Mouse (Mus musculus) embryonic facial prominence, embryonic 11.5 days (tissue): Measurements from ENCODE around the gene Nelfb. TPM values are rescaled to one million over a fixed set of nuclear protein-coding genes. Genes with fewer than 3 reads are reported as not detected.
A peak's percentile ranks its signal among the peaks of the same experiment; 100 is the strongest.

Experiments used
- ATAC-seq: fragments of 200-750 bp; cut with Nextera tagmentation; replicated peaks from 2 replicates; pipeline ENCODE4 v1.8.0; 2017; ENCODE audit warnings: low read depth; ENCODE audit not compliant: insufficient number of reproducible peaks, low FRiP score, low TSS enrichment
- DNase-seq: peaks from one replicate; pipeline ENCODE4 v3.0.0-alpha.2; 2015; ENCODE audit warnings: low spot score
- H3K27ac ChIP-seq: fragments of 300-500 bp; sonication (generic); replicated peaks from 2 replicates; pipeline ENCODE4 v1.5.1; 2014; ENCODE audit warnings: mild to moderate bottlenecking, low read depth, low read length, control low read depth
- H3K27me3 ChIP-seq: fragments of 300-500 bp; sonication (generic); 2 replicates; pipeline ENCODE4 v1.6.1; 2014; ENCODE audit warnings: mild to moderate bottlenecking, low read length, moderate library complexity, mixed read lengths; ENCODE audit not compliant: control insufficient read depth, insufficient read depth
- H3K36me3 ChIP-seq: fragments of 300-500 bp; sonication (generic); replicated peaks from 2 replicates; pipeline ENCODE4 v1.6.1; 2014; ENCODE audit warnings: low read depth, mild to moderate bottlenecking, low read length, moderate library complexity, mixed read lengths; ENCODE audit not compliant: control insufficient read depth, insufficient read depth
- H3K4me1 ChIP-seq: fragments of 300-500 bp; sonication (generic); 2 replicates; pipeline ENCODE4 v1.6.1; 2014; ENCODE audit warnings: low read length, mixed read lengths; ENCODE audit not compliant: control insufficient read depth, insufficient read depth
- H3K4me2 ChIP-seq: fragments of 300-500 bp; sonication (generic); 2 replicates; pipeline ENCODE4 v1.6.1; 2014; ENCODE audit warnings: low read depth, mild to moderate bottlenecking, control low read depth, low read length, moderate library complexity
- H3K4me3 ChIP-seq: fragments of 300-500 bp; sonication (generic); 2 replicates; pipeline ENCODE4 v1.5.1; 2014; ENCODE audit warnings: low read depth, low read length, control low read depth
- H3K9ac ChIP-seq: fragments of 300-500 bp; sonication (generic); replicated peaks from 2 replicates; pipeline ENCODE4 v1.6.1; 2014; ENCODE audit warnings: mild to moderate bottlenecking, control low read depth, low read length
- H3K9me3 ChIP-seq: fragments of 300-500 bp; sonication (generic); replicated peaks from 2 replicates; pipeline ENCODE4 v1.6.1; 2016; ENCODE audit warnings: mild to moderate bottlenecking, low read length, inconsistent platforms, mixed read lengths; ENCODE audit not compliant: control insufficient read depth
- WGBS: fragments of 180-500 bp; shearing (Covaris S2); extraction: QIAGEN DNeasy Blood & Tissue Kit; methylation state at CpG from one replicate; pipeline ENCODE4 v1.1.7; 2014; 5-methylcytosine and 5-hydroxymethylcytosine counted together
- polyA plus RNA-seq: library from polyadenylated mRNA; unstranded; fragments of >200 nt; fragmentation: Nextera tagmentation; extraction: Ambion mirVana; gene quantifications from 2 replicates; pipeline ENCODE4 v1.2.1, GENCODE M21; 2014

Nelfb gene
- polyA plus RNA-seq, 1 experiment from 2014 or later, result 90.5 TPM

GRCm38 (mm10) chr2:25194006-25194405 is 17.3 kb downstream of the Nelfb start:
- H3K4me3 ChIP-seq, result no peak overlapping the region
- H3K27ac ChIP-seq, result no peak overlapping the region
- no peak overlapping the region for H3K4me2 ChIP-seq
- no peaks in the 10 kb centered on the region; the same call in none of the 2 replicates for H3K4me1 ChIP-seq
- no peak overlapping the region for H3K9ac ChIP-seq
- no peak for DNase-seq
- 77% methylated on average over 5 of the region's 5 CpGs for WGBS
- H3K27me3 ChIP-seq, result peaks cover 18% of the 10 kb centered on the region
- ATAC-seq, result no peak
- no peaks in the 10 kb centered on the region for H3K36me3 ChIP-seq
- H3K9me3 ChIP-seq, result no peaks in the 10 kb centered on the region

- no peak overlapping the region for H3K27ac ChIP-seq
- DNase-seq, result peak; percentile 89
- H3K36me3 ChIP-seq, result no peaks in the 10 kb centered on the region
- H3K9ac ChIP-seq, result no peak overlapping the region
- WGBS, result 0% methylated on average over 6 of the region's 6 CpGs
- no peak overlapping the region for H3K4me2 ChIP-seq
- no peaks in the 10 kb centered on the region; the same call in none of the 2 replicates for H3K4me1 ChIP-seq
- peak; percentile 87 for ATAC-seq
- H3K9me3 ChIP-seq, result no peaks in the 10 kb centered on the region
- H3K27me3 ChIP-seq, result peaks cover 18% of the 10 kb centered on the region
- no peak overlapping the region for H3K4me3 ChIP-seq
Measured at GRCm38 (mm10) chr2:25193330-25193770, 17.9 kb downstream of the Nelfb start.

GRCm38 (mm10) chr2:25187841-25188240 is 23.4 kb downstream of the Nelfb start:
- Histone ChIP-seq H3K4me3 (no peak overlapping the region), H3K27me3 (peaks cover 17% of the 10 kb centered on the region), H3K4me2 (no peak overlapping the region), H3K36me3 (no peaks in the 10 kb centered on the region; the same call in 1 of the 2 replicates), H3K9me3 (no peaks in the 10 kb centered on the region), H3K27ac (no peak overlapping the region), H3K4me1 (peaks cover 5% of the 10 kb centered on the region; the same call in 1 of the 2 replicates), H3K9ac (no peak overlapping the region)
- ATAC-seq (no peak), DNase-seq (no peak)
- 82% methylated on average over 6 of the region's 6 CpGs for WGBS

- Histone ChIP-seq H3K9ac (no peak overlapping the region; the same call in 1 of the 2 replicates), H3K36me3 (no peaks in the 10 kb centered on the region; the same call in 1 of the 2 replicates), H3K27me3 (peaks cover 27% of the 10 kb centered on the region), H3K9me3 (no peaks in the 10 kb centered on the region), H3K4me1 (peaks cover 5% of the 10 kb centered on the region; the same call in 1 of the 2 replicates), H3K4me3 (peak overlapping the region; percentile 43; the same call in 1 of the 2 replicates), H3K4me2 (peak overlapping the region; percentile 89), H3K27ac (peak overlapping the region; percentile 85; the same call in 1 of the 2 replicates)
- 28% methylated on average over 5 of the region's 5 CpGs for whole genome bisulfite sequencing
- ATAC-seq (no peak), DNase-seq (no peak)
Measured at GRCm38 (mm10) chr2:25186575-25186930, 24.7 kb downstream of the Nelfb start.

GRCm38 (mm10) chr2:25185625-25186574 is 25.4 kb downstream of the Nelfb start:
- peaks cover 33% of the 10 kb centered on the region for H3K27me3 ChIP-seq
- peak; percentile 80 for DNase-seq
- H3K27ac ChIP-seq, result peak overlapping the region; percentile 85
- peaks cover 5% of the 10 kb centered on the region; the same call in 1 of the 2 replicates for H3K4me1 ChIP-seq
- no peaks in the 10 kb centered on the region for H3K9me3 ChIP-seq
- WGBS, result under 1% methylated on average over 64 of the region's 64 CpGs
- H3K9ac ChIP-seq, result peak overlapping the region; percentile 77
- H3K4me3 ChIP-seq, result peak overlapping the region; percentile 43
- H3K4me2 ChIP-seq, result peak overlapping the region; percentile 89
- H3K36me3 ChIP-seq, result no peaks in the 10 kb centered on the region; the same call in 1 of the 2 replicates
- ATAC-seq, result peak; percentile 71

GRCm38 (mm10) chr2:25184496-25184895 is 26.8 kb downstream of the Nelfb start:
- Histone ChIP-seq H3K36me3 (no peaks in the 10 kb centered on the region; the same call in 1 of the 2 replicates), H3K9me3 (no peaks in the 10 kb centered on the region), H3K4me2 (no peak overlapping the region), H3K27me3 (peaks cover 47% of the 10 kb centered on the region), H3K4me3 (no peak overlapping the region), H3K4me1 (peaks cover 5% of the 10 kb centered on the region; the same call in 1 of the 2 replicates), H3K27ac (no peak overlapping the region), H3K9ac (no peak overlapping the region)
- no peak for DNase-seq
- no peak for ATAC-seq
- 92% methylated on average over 7 of the region's 7 CpGs for whole genome bisulfite sequencing

- no peaks in the 10 kb centered on the region for H3K9me3 ChIP-seq
- peaks cover 5% of the 10 kb centered on the region; the same call in 1 of the 2 replicates for H3K4me1 ChIP-seq
- 57% methylated on average over 2 of the region's 2 CpGs for WGBS
- no peaks in the 10 kb centered on the region; the same call in 1 of the 2 replicates for H3K36me3 ChIP-seq
- H3K27ac ChIP-seq, result no peak overlapping the region
- DNase-seq (no peak), ATAC-seq (no peak)
- no peak overlapping the region for H3K9ac ChIP-seq
- H3K27me3 ChIP-seq, result peaks cover 49% of the 10 kb centered on the region
- H3K4me2 ChIP-seq, result peak overlapping the region; percentile 19; the same call in 1 of the 2 replicates
- no peak overlapping the region; the same call in 1 of the 2 replicates for H3K4me3 ChIP-seq
Measured at GRCm38 (mm10) chr2:25183336-25183735, 28.0 kb downstream of the Nelfb start.
